Mouse (Mus musculus): ENCODE data around the gene Fgf2. TPM values are rescaled to one million over a fixed set of nuclear protein-coding genes. Genes with fewer than 3 reads are reported as not detected.

Fgf2 gene
- total RNA-seq (2014; fragmentation: Nextera tagmentation) (not detected in 2 replicates), total RNA-seq (2017) (not detected in 2 replicates)

DNA sequence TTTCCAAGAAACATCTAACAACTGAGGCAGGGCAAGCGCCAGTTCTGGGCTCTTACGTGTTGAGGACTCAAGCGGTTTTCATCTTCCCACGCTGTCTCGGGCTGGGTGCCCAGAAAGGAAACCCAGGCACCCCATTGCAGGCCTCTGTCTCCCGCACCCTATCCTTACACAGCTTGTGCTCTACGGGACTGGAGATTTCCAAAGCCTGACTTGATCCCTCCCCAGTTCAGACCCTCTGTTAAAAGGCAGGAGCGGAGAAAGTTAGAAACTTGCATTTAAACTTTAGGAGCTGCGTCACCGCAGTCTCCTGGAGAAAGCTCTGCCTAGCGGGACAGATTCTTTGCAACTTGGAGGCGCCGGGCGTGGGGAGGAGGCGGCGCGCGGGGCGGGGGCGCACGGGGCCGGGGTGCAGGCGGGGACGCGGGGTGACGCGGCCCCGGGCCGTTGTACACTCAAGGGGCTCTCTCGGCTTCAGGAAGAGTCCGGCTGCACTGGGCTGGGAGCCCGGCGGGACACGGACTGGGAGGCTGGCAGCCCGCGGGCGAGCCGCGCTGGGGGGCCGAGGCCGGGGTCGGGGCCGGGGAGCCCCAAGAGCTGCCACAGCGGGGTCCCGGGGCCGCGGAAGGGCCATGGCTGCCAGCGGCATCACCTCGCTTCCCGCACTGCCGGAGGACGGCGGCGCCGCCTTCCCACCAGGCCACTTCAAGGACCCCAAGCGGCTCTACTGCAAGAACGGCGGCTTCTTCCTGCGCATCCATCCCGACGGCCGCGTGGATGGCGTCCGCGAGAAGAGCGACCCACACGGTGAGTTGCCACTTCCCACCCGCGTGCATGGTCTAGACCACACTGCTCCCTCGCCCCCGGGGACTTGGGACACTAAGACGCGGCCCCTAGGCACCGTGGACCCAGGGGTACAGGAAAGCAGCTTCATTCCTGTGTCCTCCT lies at the start of gene Fgf2:
Gene Fgf2, plus strand, starts transcription at position 126 of the 945 bp plus-strand sequence.
- ATAC-seq (replicated peaks; ENCODE audit: low FRiP score, low TSS enrichment, poor library complexity, severe bottlenecking), result no peak

DNA sequence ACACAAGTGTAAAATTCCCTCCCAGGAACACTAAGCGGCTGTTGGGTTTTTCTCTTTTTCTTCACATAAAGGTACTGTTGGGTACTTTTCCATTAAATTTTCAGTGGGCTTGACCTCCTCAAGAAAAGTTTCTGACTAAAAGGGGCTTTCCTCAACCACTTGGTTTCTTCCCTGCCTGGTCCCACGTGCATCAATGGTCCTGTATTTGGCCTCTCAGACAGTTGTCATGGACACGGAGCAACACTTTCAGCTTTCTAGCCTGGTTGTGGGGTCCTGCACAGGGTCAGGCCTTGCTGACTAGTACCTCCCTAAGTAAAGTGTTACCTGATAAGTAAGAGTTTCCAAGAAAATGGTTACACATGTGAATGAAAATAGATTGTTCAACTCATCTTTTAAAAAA lies 48.7 kb upstream of the Fgf2 start:
- no peak for ATAC-seq (replicated peaks; ENCODE audit: low FRiP score, low TSS enrichment, poor library complexity, severe bottlenecking)

DNA sequence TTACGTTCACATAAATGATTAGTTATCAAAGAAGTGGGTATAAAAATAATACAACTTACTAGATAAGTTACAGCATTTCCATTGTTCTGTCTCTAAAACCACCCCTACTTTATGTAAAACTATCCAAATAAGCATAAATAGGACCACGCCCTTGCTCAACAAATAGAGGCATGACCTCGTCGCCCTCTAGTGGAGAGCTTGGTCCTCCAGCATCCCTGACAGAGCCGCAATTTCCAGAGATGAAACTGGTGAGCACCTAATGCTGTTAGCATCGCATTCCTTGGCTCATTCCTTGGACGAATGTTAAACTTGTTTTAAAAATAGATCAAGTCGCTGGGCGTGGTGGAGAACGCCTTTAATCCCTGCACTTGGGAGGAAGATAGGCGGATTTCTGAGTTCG lies 45.5 kb upstream of the Fgf2 start:
- peak; percentile 92 for ATAC-seq (replicated peaks; ENCODE audit: low FRiP score, low TSS enrichment, poor library complexity, severe bottlenecking)

DNA sequence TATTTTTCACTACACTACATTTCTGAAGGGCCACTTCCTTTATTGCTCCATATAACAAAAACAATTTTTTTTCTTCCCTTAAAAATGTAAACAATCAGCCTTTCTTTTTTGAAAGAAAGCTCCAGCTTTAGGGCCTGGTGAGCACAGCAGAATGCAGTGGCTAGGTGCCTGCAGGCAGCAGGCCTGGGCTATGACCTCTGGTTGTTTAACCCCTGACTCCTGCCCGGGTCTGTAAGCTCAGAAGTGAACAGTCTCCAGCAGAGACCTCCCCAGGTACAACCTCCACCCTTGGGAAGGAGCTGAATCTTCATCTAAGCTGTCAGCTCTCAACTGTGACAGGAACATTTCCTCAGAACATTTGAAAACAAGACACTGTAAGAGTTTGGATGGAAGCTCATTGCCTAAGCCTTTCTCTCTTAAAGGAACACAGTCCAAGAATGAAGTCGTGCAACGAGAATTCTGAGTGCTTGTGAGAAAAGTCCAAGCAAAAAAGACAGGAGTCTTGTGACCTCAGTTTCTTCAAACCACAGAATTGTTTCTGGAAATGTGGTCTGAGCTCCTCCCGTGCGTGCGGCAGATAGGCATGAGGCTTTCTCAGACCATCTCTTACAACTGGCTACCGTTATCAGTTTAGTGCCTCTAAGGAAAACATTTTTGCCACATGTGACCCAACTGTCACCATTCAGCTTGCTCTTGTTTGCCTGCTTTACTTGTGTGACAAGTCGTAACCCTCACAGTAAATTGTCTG lies 44.6 kb upstream of the Fgf2 start:
- ATAC-seq (replicated peaks; ENCODE audit: low FRiP score, low TSS enrichment, poor library complexity, severe bottlenecking), result peak; percentile 94

DNA sequence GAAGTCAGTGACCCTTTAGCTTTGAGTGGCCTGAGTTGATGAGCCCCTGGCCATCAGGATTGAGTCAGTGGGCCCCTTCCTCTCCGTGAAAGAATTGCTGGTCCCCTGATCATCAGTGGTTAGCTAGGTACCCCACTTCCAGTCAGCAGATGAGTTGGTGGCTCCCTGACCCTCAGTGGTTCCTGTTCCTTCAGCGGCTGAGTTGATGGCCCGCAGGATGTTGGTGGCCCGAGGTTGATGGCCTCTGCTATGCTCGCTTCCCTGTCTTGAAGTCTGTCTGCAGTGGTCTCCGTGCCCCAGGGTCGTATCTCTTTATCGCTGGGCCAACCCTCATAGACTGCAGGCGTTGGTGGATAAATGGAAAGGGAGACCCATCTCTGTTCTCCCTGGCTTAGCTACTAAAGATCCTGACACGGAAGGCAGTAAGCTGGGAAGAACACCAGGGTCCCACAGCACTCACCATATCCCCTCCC lies 36.2 kb upstream of the Fgf2 start:
- ATAC-seq (replicated peaks; ENCODE audit: low FRiP score, low TSS enrichment, poor library complexity, severe bottlenecking), result peak; percentile 50

DNA sequence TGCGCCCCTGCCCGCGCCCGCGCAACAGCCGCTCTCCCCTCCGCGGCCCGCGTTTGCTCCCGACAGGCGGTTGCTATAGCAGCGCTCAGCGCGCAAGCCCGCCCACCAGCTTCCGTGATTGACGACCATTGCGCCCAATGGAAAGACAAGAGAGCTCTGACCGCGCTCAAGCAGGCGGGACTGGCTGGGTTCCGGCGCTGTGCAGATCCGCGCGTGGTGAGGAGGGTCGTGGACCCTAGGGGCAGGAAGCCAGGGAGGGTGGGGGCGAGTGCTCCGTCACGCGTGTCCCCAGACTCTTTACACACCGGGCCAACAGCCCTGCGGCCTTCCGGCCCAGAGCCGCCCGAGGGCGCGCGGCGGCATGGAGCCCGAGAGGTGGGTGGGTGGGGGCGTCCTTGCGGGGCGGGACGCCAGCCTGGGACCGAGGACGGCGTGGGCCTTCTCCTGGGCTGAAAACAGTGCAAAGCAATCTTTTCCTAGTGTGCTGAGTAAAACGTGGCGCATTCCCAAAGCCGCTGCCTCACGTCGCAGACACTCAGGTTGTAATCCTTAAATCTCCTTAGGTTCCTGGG lies 35.7 kb upstream of the Fgf2 start, which contains the start of the genes Bbs12 and Cetn4:
Gene Bbs12, plus strand, starts transcription at position 185 of the 572 bp plus-strand sequence.
Gene Cetn4, minus strand, starts transcription at position 339 of the 572 bp plus-strand sequence.
- peak; percentile 98 for ATAC-seq (replicated peaks; ENCODE audit: low FRiP score, low TSS enrichment, poor library complexity, severe bottlenecking)

DNA sequence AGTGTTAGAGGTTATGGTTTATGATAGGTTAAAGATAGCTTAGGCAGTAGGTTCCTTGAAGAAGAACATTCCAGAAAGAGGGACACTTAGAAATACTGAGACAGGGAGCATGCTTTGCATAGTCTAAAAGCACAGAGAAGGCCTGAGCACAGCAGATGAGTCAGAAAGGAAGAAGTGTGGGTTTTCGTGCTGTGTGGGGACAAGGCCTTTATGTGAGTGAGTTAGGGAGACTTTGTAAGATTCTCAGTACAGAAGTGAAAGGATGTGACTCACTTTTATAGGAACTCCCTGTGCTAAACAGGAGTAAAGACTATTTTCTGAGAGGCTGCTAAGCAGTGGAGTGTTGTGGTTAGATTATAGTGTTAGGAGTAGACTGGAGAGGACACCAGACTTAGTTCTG lies 34.8 kb upstream of the Fgf2 start:
- peak; percentile 40 for ATAC-seq (replicated peaks; ENCODE audit: low FRiP score, low TSS enrichment, poor library complexity, severe bottlenecking)

DNA sequence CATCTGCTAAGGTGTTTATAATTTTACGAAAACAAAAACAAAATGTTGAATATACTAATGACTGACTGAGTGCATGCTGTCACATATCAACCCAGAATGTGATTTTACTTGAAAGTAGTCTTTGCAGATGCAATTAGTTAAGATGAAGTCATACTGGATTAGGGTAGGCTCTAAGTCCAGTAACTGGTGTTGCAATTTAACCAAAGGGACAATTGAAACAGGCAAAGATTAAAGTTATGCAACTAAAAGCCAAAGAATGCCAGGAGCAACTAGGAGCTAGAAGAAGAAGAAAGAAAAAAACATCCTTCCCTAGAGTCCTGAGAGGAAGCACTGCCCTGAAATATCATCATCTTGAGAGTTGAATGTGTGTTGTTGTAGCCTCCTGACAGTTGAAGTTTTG lies 31.9 kb upstream of the Fgf2 start:
- ATAC-seq (replicated peaks; ENCODE audit: low FRiP score, low TSS enrichment, poor library complexity, severe bottlenecking), result no peak

DNA sequence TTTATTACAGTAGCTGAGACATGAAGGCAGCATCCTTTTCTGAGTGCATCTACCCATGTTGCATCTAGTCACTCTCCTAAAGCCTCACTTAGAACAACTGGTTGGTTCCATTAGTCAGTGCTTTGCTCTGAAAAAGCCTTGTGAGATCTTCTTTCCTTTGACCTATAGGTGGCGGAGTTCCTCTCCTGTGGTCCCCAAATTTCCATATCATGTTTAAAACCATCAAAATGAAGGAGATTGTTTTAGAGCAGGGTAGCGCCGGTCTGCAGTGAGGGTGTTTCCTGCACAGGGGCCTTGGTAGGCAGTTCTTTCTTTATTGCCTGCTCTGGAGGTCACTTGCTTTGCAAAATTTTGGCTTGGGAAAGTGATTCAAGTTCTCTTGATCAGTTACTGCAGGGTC lies 23.8 kb upstream of the Fgf2 start:
- ATAC-seq (replicated peaks; ENCODE audit: low FRiP score, low TSS enrichment, poor library complexity, severe bottlenecking), result peak; percentile 65; the same call in 1 of the 2 replicates

DNA sequence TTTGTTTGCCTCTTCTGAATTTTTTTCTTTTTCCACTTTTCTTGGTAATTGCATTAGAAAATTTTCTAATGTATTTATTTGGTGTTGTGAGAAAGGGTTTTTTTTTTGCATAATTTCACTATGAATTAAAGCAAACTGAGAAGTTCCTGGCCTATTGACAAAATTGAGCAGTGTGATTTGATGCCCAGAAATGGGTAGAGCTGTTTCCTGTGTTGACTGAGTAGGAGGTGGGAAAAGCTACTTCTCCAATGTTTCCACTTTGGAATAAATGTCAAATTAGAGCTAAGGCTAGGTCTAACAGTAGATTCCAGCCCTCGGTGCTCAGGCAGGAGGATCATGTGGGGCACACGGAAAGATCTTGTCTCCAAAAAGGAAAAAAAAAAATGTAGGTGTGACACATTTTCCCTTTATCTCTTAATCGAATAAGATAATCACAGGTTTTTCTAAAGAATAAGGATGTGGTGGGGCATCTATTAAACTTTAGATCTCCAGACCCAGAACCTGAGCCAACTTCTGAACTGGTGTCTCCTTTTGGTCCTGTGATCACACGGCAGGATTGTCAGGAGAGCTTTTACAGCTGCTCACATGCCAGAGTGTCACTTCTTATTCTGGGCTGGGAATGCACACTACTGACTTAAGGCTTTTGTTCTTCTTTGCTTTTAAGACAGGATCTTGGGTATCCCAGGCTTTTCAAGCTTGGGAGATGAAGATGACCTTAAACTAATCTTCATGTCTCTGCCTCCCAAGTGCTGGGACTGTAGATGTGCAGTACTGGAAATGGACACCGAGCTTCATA lies 22.6 kb upstream of the Fgf2 start:
- peak; percentile 59; the same call in 1 of the 2 replicates for ATAC-seq (replicated peaks; ENCODE audit: low FRiP score, low TSS enrichment, poor library complexity, severe bottlenecking)

DNA sequence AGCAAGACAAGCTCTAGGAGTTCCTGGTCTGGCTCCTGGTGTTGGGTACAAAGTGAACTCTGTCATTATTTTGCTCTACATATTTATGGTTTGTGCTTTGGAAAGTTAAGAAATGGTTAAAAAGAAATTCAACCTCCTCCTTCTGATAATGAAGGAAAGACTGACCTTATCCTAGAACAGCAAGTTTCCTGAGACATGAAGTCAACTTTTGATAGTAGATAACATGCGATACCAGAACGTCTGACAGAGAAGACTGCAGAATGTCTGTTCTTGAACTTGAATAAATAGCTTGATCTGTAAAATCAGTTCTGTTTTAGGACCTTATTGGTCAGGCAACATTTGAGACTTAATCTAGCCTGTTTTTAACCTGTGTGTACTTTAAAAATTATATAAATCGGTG lies 21.5 kb upstream of the Fgf2 start:
- 0 out of 2 replicates have a peak, but pooled peaks have one; percentile 21 for ATAC-seq (replicated peaks; ENCODE audit: low FRiP score, low TSS enrichment, poor library complexity, severe bottlenecking)

DNA sequence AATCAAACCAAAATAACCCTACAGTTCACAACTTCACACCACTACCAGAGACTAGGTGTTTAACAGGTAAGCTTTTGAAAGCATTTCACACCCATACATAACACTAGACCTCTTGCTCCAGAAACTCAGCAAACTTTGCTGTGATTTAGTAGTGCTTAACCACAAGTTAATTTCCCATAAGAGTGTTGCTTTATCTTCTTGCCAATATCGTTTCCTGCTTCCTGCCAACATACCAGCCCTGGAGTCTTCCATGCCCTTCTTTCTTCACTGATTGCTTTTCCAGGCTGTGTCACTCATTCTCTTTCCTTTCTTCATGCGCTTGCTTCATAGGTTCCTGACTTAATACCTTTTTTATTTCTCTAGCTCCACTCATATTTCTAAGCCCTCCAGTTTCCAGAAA lies 19.7 kb upstream of the Fgf2 start:
- no peak for ATAC-seq (replicated peaks; ENCODE audit: low FRiP score, low TSS enrichment, poor library complexity, severe bottlenecking)

DNA sequence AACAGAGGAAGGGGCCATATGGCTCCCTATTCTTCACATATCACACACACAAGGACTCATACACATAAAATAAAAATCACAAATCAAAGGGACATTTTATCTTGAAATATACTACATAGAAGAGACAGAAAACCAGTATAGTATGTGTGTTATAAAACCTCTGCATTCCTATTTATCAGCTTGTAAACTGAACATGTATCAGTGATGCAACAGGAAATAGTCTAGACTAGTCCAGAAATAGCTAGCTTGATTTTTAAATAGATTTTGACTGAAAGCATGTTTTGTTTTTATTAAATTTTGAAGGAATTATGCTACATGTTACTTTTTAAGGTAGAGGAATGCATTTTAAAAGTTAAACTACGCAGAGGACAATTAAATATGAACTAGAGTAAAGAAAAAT lies 18.2 kb upstream of the Fgf2 start:
- ATAC-seq (replicated peaks; ENCODE audit: low FRiP score, low TSS enrichment, poor library complexity, severe bottlenecking), result no peak

DNA sequence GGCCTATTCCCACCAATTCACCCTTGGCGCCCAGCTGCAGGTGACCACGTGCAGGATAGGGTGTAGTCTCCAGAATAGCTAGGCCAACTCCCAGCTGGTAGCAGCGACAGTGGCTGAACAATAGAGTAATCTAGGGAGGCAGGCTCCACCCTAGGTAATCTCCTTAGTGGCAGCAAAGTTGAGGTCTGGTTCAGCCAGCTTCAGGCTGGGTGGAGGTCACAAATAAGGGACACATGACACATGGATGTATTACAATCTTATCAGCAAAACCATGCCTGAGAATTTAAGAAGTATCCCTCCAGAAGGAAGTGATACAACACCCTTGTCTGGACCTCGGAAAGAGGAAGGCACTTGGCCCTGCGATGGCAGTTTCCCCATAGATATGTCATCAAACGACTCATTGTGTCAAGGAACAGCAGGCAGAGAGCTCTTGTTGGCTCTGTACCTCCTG lies 16.1 kb upstream of the Fgf2 start:
- ATAC-seq (replicated peaks; ENCODE audit: low FRiP score, low TSS enrichment, poor library complexity, severe bottlenecking), result peak; percentile 96

DNA sequence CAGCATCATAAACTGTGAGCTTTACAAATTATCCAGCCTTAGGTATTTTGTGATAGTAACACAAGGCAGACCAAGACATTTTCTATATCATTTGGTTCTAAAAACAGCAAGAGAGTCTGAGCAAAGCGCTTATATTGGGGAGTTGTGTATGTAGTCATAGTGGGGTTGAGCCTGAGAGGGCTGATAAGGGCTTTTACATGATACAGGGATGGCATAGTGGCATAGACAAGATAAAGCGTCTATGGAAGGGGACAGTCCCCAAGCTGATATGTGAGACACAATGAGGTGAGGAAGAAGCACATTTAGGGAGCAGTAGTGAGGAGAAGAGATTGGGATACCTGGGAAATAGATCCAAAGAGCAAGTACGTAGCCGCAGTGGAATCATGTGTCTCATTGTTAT lies 14.1 kb upstream of the Fgf2 start:
- ATAC-seq (replicated peaks; ENCODE audit: low FRiP score, low TSS enrichment, poor library complexity, severe bottlenecking), result peak; percentile 47; the same call in 1 of the 2 replicates

DNA sequence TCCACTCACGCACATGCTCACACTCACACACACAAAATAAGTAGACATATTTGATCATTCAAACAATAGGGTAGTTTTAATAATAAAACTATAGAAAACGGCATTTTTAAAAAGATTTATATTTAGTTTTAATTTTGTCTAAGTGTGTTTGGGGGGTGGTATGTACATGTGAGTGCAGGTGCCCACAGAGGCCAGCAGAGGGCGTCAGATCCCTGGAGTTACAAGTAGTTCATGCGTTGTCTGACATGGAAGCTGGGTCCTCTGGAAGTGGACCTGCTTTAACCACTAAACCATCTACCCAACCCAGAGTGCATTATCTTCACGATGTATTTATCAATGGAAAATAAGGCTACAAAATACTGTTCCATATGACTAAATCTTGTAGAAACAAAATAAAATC lies 7.0 kb upstream of the Fgf2 start:
- peak; percentile 68; the same call in 1 of the 2 replicates for ATAC-seq (replicated peaks; ENCODE audit: low FRiP score, low TSS enrichment, poor library complexity, severe bottlenecking)

DNA sequence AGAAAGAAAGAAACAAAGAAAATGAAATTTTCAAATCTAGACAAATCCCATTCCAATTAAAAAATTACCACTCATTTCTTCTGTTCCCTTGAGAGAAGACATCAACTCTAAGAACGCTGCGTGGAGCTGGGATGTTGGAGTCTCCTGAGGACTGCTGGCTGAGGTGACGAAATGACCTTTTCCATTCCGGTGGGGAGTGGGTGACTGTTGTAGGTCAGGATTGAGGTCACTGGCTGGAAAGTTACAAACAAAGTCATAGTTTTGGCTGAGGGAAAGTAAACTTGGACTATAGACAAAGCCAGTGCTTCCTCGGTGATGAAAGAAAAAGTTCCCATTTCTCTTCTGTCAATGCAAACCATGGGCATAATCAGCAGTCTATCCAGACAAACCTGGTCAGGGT lies 5.3 kb upstream of the Fgf2 start:
- ATAC-seq (replicated peaks; ENCODE audit: low FRiP score, low TSS enrichment, poor library complexity, severe bottlenecking), result no peak

DNA sequence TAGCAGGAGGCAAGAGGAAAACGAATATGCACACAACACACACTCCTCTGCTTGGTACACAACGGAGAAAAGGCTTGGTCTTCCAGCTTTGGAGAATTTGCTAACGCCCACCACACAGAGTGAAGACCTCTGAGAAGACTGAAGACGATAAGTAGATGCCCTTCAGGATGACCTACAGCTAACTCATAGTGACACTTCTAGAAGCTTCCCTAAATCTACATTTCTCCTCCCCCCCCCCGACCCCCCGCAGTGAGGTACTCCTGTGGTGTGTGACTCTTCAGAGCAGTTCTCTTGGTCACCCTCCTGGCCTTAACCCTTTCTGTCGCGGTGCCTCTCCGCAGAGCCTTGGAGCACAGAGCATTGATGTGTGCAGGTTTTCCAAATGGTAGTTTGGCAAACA lies 475 bp upstream of the Fgf2 start:
- ATAC-seq (replicated peaks; ENCODE audit: low FRiP score, low TSS enrichment, poor library complexity, severe bottlenecking), result no peak

DNA sequence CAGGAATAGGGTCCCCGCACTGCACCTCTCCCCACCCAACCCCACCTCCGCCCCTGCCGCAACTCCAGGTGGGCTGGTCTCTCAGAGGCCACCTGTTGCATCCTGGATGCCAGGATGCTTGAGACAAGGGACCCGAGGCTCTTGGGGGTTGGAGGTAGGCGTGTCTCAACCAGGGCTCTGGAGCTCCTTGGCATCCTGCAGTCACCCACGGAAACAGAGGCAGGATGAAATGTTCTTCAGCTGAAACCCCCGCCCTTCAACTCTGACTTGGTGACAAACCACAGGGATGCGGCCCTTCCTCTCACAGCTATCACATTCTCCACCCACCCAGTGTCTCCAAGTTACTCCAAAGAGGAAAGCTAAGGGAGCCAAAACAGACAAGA lies 1.0 kb downstream of the Fgf2 start:
- ATAC-seq (replicated peaks; ENCODE audit: low FRiP score, low TSS enrichment, poor library complexity, severe bottlenecking), result no peak

All from megakaryocyte-erythroid progenitor cell, adult 5-6 weeks (primary cell).